Mouse (Mus musculus) intestine, postnatal 0 days (tissue): ENCODE measurements around the gene Stard3nl. TPM values are rescaled to one million over a fixed set of nuclear protein-coding genes. Genes with fewer than 3 reads are reported as not detected.

Experiments used
- ATAC-seq: fragments of 200-750 bp; cut with Nextera tagmentation; 2 replicates; pipeline ENCODE4 v1.8.0; 2017; ENCODE audit warnings: mild to moderate bottlenecking, moderate TSS enrichment, moderate library complexity
- H3K27ac ChIP-seq: fragments of 300-500 bp; sonication (generic); 2 replicates; pipeline ENCODE4 v1.5.1; 2014; ENCODE audit warnings: mild to moderate bottlenecking, low read depth, low read length, moderate library complexity
- H3K27me3 ChIP-seq: fragments of 300-500 bp; sonication (generic); replicated peaks from 2 replicates; pipeline ENCODE4 v1.6.1; 2014; ENCODE audit warnings: low read length, mixed read lengths; ENCODE audit not compliant: control insufficient read depth, insufficient read depth
- H3K36me3 ChIP-seq: fragments of 300-500 bp; sonication (generic); 2 replicates; pipeline ENCODE4 v1.6.1; 2014; ENCODE audit warnings: mild to moderate bottlenecking, moderate library complexity; ENCODE audit not compliant: control insufficient read depth, insufficient read depth
- H3K4me1 ChIP-seq: fragments of 300-500 bp; sonication (generic); replicated peaks from 2 replicates; pipeline ENCODE4 v1.6.1; 2014; ENCODE audit warnings: antibody characterized with exemption, low read length, mixed read lengths; ENCODE audit not compliant: control insufficient read depth, insufficient read depth
- H3K4me2 ChIP-seq: fragments of 300-500 bp; sonication (generic); replicated peaks from 2 replicates; pipeline ENCODE4 v1.6.1; 2014; ENCODE audit warnings: low read depth, mild to moderate bottlenecking, moderate library complexity
- H3K4me3 ChIP-seq: fragments of 300-500 bp; sonication (generic); 2 replicates; pipeline ENCODE4 v1.5.1; 2014; ENCODE audit warnings: low read depth, low read length
- H3K9ac ChIP-seq: fragments of 300-500 bp; sonication (generic); 2 replicates; pipeline ENCODE4 v1.6.1; 2014; ENCODE audit warnings: mild to moderate bottlenecking, low read depth, low read length
- H3K9me3 ChIP-seq: fragments of 300-500 bp; sonication (generic); 2 replicates; pipeline ENCODE4 v1.6.1; 2016; ENCODE audit warnings: mixed run types; ENCODE audit not compliant: control insufficient read depth
- CTCF ChIP-seq: sonication (generic); IDR thresholded peaks from 2 replicates; pipeline ENCODE4 v1.5.1; 2016; ENCODE audit warnings: low read depth, mild to moderate bottlenecking, control low read depth, antibody characterized with exemption, moderate library complexity
- WGBS: fragments of 180-500 bp; shearing (Covaris S2); extraction: QIAGEN DNeasy Blood & Tissue Kit; methylation state at CpG from one replicate; pipeline ENCODE4 v1.1.7; 2014; 5-methylcytosine and 5-hydroxymethylcytosine counted together
- polyA plus RNA-seq: library from polyadenylated mRNA; unstranded; fragments of >200 nt; fragmentation: Nextera tagmentation; extraction: Ambion mirVana; gene quantifications from 2 replicates; pipeline ENCODE4 v1.2.1, GENCODE M21; 2015

The Stard3nl gene
- polyA plus RNA-seq, 1 experiment from 2014 or later = 79.6 TPM

DNA sequence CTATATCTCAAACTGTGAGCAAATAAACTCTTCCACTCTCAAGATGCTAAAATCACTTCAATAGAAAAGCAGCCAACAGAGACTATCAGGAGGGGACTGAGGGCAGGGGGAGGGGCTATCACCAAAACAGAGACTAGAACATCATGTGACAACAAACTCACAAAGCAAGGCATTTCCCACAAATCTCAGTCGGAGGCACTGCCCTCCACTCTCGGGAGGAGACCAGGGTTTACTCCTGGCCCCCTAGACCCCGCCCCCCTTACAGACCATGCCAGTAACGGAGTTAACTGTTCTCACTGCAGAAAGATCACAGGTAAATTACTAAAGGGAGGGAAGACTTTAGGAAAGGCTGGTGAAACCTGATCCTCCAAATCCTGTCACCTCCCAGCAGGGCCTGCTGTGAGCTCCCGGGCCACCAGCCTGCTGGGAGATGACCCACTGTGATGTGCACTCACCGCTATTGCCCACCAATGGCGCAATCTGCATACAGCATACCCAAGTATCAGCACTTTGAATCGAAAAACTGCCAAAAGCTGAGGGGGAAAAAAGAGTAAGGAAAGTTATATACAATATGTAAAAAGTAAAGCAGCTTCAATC lies 23.4 kb downstream of the Stard3nl start:
- TF ChIP-seq CTCF = no peak
- no peak for ATAC-seq
- Histone ChIP-seq H3K4me3 (no peak overlapping the region), H3K36me3 (peaks cover 53% of the 10 kb centered on the region), H3K9ac (no peak overlapping the region), H3K4me2 (no peak overlapping the region), H3K27ac (no peak overlapping the region), H3K27me3 (no peaks in the 10 kb centered on the region), H3K4me1 (no peaks in the 10 kb centered on the region), H3K9me3 (no peaks in the 10 kb centered on the region)
- WGBS = 56% methylated on average over 8 of the region's 8 CpGs

DNA sequence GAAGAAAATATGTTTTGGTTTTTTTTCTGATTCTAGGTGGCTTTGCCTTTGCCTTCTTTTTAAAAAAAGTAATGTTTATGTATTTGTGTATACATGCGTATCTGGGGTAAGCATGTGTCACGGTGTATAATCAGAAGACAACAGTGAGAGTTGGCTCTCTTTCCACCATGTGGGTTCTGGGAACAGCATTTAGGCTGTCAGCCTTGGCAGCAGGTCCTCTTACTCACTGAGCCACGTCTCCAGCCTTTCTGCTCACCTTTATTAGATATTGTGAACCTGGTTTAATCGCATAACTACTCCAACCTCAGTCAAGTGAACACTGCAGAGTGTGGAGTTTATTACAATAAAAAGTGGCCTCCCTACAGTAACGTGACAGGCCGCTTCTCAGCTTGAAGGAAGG lies 26.8 kb downstream of the Stard3nl start:
- Histone ChIP-seq H3K4me3 (no peak overlapping the region), H3K9ac (no peak overlapping the region), H3K27me3 (no peaks in the 10 kb centered on the region), H3K36me3 (peaks cover 46% of the 10 kb centered on the region), H3K4me1 (no peaks in the 10 kb centered on the region), H3K9me3 (no peaks in the 10 kb centered on the region), H3K4me2 (no peak overlapping the region), H3K27ac (no peak overlapping the region)
- WGBS = 90% methylated on average over 6 of the region's 6 CpGs
- no peak for TF ChIP-seq CTCF
- ATAC-seq = no peak

DNA sequence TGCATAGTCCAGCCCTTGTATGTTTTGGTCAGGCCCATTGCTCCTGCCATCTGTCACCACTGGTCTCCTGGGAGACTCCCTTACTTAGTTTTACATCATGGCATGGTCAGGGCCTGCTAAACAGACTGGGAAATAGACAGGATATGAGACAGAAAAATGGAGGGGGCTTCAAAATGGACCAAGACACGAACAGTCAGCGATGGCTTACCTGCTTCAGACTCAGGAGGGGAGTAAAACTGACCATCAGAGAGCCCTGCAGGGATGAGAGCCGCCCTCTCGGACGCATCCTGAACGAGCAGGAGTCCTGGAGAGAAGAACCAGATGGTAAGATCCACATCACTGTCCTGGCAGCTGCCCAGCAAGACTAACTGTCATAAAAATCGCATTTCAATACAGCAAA lies 28.1 kb downstream of the Stard3nl start:
- 82% methylated on average over 7 of the region's 7 CpGs for WGBS
- Histone ChIP-seq H3K36me3 (peaks cover 39% of the 10 kb centered on the region), H3K27me3 (no peaks in the 10 kb centered on the region), H3K9ac (no peak overlapping the region), H3K9me3 (no peaks in the 10 kb centered on the region), H3K4me1 (no peaks in the 10 kb centered on the region), H3K4me2 (no peak overlapping the region), H3K27ac (no peak overlapping the region), H3K4me3 (no peak overlapping the region)
- ATAC-seq = no peak
- no peak for TF ChIP-seq CTCF

DNA sequence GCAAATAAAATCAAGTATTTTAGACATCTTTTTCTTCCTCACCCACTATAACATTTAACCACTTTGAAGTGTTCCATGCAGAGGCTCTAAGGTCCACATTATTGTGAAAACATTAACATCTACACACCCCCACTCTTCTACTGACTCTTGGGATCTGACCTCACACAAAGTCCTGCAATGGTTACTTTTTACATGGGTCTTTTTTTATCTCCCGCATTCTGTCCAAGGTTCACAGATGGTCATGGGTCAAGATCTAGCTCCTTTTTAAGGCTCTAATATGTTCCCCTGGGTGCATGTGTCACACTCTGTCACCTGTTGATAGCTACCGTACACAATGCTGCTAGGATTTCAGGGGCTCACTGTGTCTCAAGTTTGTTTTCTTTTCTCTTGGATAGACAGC lies 28.7 kb downstream of the Stard3nl start:
- no peak for TF ChIP-seq CTCF
- Histone ChIP-seq H3K4me3 (no peak overlapping the region), H3K9me3 (no peaks in the 10 kb centered on the region), H3K4me1 (no peaks in the 10 kb centered on the region), H3K27ac (no peak overlapping the region), H3K36me3 (peaks cover 32% of the 10 kb centered on the region), H3K4me2 (no peak overlapping the region), H3K9ac (no peak overlapping the region), H3K27me3 (no peaks in the 10 kb centered on the region)
- 91% methylated on average over 2 of the region's 2 CpGs for WGBS
- ATAC-seq = no peak

DNA sequence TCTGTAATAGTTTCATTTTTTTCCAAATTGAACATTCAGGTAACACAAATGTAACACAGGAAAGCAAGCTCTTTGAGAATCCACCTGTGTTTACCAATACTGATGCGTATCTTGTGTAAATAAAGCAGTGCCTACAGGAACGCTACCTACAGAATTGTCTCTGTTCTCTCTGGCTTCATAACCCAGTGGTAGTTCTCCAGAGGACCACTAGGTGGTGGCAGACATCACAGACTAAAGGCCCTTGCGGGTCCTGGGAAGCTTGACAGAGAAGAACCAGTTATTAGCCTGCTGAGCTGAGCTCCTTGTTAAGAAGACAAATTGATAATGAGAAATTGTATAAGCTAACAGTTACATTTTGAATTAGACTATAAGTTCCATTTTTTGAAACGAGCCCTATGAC lies 30.0 kb downstream of the Stard3nl start:
- Histone ChIP-seq H3K9ac (no peak overlapping the region), H3K9me3 (no peaks in the 10 kb centered on the region), H3K4me3 (no peak overlapping the region), H3K4me1 (no peaks in the 10 kb centered on the region), H3K36me3 (peaks cover 24% of the 10 kb centered on the region), H3K27me3 (no peaks in the 10 kb centered on the region), H3K27ac (no peak overlapping the region), H3K4me2 (no peak overlapping the region)
- TF ChIP-seq CTCF = peak; percentile 97
- 21% methylated on average over 4 of the region's 4 CpGs for WGBS
- peak; percentile 55; the same call in 1 of the 2 replicates for ATAC-seq

DNA sequence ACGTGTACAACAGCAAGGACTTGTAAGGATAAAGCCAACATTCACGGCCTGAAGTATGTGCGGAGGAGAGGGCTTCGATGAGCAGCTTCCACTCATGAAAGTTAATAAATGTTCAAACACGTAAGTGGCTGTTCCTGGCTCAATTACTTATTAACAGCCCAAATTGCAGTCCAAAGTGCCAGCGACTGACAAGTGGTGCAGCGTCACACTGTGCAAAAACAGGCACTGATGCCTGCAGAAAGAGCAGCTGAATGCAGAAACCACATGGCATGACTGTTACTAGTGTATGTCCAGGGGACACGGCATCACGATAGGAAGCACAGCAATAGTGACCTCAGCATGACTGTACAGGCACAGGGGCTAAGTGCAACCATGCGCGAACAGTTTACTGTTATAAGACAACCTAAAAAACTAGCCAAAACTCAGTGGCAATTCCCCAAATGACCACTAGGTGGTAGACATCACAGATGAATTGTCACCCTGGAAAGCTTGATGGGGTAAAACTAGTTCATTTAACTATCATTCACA lies 31.3 kb downstream of the Stard3nl start:
- H3K9ac ChIP-seq = no peak overlapping the region
- no peaks in the 10 kb centered on the region for H3K27me3 ChIP-seq
- peak overlapping the region; percentile 33 for H3K4me2 ChIP-seq
- TF ChIP-seq CTCF = peak; percentile 78
- peaks cover 17% of the 10 kb centered on the region for H3K36me3 ChIP-seq
- no peaks in the 10 kb centered on the region for H3K9me3 ChIP-seq
- peak; percentile 88 for ATAC-seq
- H3K27ac ChIP-seq = no peak overlapping the region
- 41% methylated on average over 11 of the region's 11 CpGs for whole genome bisulfite sequencing
- no peak overlapping the region for H3K4me3 ChIP-seq
- H3K4me1 ChIP-seq = no peaks in the 10 kb centered on the region
